Mouse (Mus musculus) heart, adult 9 months (tissue): Measurements from ENCODE around the gene Mri1.
A peak's percentile ranks its signal among the peaks of the same experiment; 100 is the strongest.

Experiments
- DNase-seq, 2 experiments: peaks; one replicate each; pipeline ENCODE4 v3.0.0; 2022; ENCODE audit warnings: low spot score in 2 of 2

The Mri1 gene

GRCm38 (mm10) chr8:84256822-84257610, at the start of gene Mri1:
Mri1 (minus strand) TSS chr8:84257326.
- DNase-seq, result peak; percentile 81 to 86

- DNase-seq, result peak; percentile 12 to 19
Measured at GRCm38 (mm10) chr8:84303951-84304350, 46.8 kb upstream of the Mri1 start.

- no peak for DNase-seq
Measured at GRCm38 (mm10) chr8:84297029-84297785, 40.1 kb upstream of the Mri1 start.

- DNase-seq, result peak in 1 of 2 experiments; percentile 15
Measured at GRCm38 (mm10) chr8:84291688-84292087, 34.6 kb upstream of the Mri1 start.

GRCm38 (mm10) chr8:84291086-84291485, 34.0 kb upstream of the Mri1 start:
- DNase-seq, result no peak

GRCm38 (mm10) chr8:84288892-84289291, 31.8 kb upstream of the Mri1 start:
- no peak for DNase-seq

GRCm38 (mm10) chr8:84285665-84286064, 28.5 kb upstream of the Mri1 start:
- peak in 1 of 2 experiments; percentile 43 for DNase-seq

- DNase-seq, result peak in 1 of 2 experiments; percentile 15
Measured at GRCm38 (mm10) chr8:84284608-84285063, 27.5 kb upstream of the Mri1 start.

- DNase-seq, result no peak
Measured at GRCm38 (mm10) chr8:84280777-84281176, 23.7 kb upstream of the Mri1 start.

GRCm38 (mm10) chr8:84276447-84276846, 19.3 kb upstream of the Mri1 start:
- DNase-seq, result no peak

GRCm38 (mm10) chr8:84273968-84274367, 16.8 kb upstream of the Mri1 start:
- DNase-seq, result no peak

- no peak for DNase-seq
Measured at GRCm38 (mm10) chr8:84272302-84272701, 15.2 kb upstream of the Mri1 start.

GRCm38 (mm10) chr8:84269950-84270773, 13.0 kb upstream of the Mri1 start, which contains the start of gene Ccdc130:
Ccdc130 (minus strand) TSS chr8:84270380.
- peak; percentile 99 to 100 for DNase-seq

- DNase-seq, result no peak
Measured at GRCm38 (mm10) chr8:84261098-84261497, 4.0 kb upstream of the Mri1 start.

GRCm38 (mm10) chr8:84256458-84256821, 686 bp downstream of the Mri1 start:
- no peak for DNase-seq

- no peak for DNase-seq
Measured at GRCm38 (mm10) chr8:84255858-84256257, 1.3 kb downstream of the Mri1 start.

GRCm38 (mm10) chr8:84249257-84250170, 7.6 kb downstream of the Mri1 start, which contains the start of gene D8Ertd738e:
D8Ertd738e (minus strand) TSS chr8:84249719.
- DNase-seq, result peak; percentile 82 to 90

GRCm38 (mm10) chr8:84241821-84242220, 15.3 kb downstream of the Mri1 start:
- no peak for DNase-seq

- no peak for DNase-seq
Measured at GRCm38 (mm10) chr8:84241167-84241566, 16.0 kb downstream of the Mri1 start.

GRCm38 (mm10) chr8:84237542-84238229, 19.4 kb downstream of the Mri1 start:
- DNase-seq, result peak in 1 of 2 experiments; percentile 28
